Mouse (Mus musculus) spleen, adult 2 months (tissue): ENCODE results near the gene Kcnh7. TPM values are rescaled to one million over a fixed set of nuclear protein-coding genes. Genes with fewer than 3 reads are reported as not detected.

Experiments used
- DNase-seq, 2 experiments: peaks; one replicate each; pipeline versions ENCODE4 v3.0.0 to v3.0.0-alpha.2; 2012 to 2021; ENCODE audit warnings: low spot score in 2 of 2, low read depth in 1 of 2
- H3K27ac ChIP-seq: fragments of 200-500 bp; 2 replicates; pipeline ENCODE4 v1.5.1; 2012; ENCODE audit warnings: low read length, inconsistent platforms; ENCODE audit not compliant: insufficient read depth
- H3K27me3 ChIP-seq: fragments of 200-500 bp; 2 replicates; pipeline ENCODE4 v1.6.1; 2012; ENCODE audit warnings: mild to moderate bottlenecking, moderate library complexity, low read length, inconsistent platforms; ENCODE audit not compliant: control insufficient read depth, insufficient read depth
- H3K36me3 ChIP-seq: fragments of 200-500 bp; 2 replicates; pipeline ENCODE4 v1.6.1; 2012; ENCODE audit warnings: mild to moderate bottlenecking, low read length, inconsistent platforms; ENCODE audit not compliant: control insufficient read depth, insufficient read depth
- H3K4me1 ChIP-seq: fragments of 200-500 bp; 2 replicates; pipeline ENCODE4 v1.6.1; 2011; ENCODE audit warnings: inconsistent platforms; ENCODE audit not compliant: control insufficient read depth, insufficient read depth, insufficient read length
- H3K4me3 ChIP-seq: fragments of 200-500 bp; 2 replicates; pipeline ENCODE4 v1.5.1; 2011; ENCODE audit warnings: mild to moderate bottlenecking, inconsistent platforms; ENCODE audit not compliant: insufficient read depth, insufficient read length; ENCODE audit errors: extremely low read depth
- CTCF ChIP-seq: fragments of 200-500 bp; IDR thresholded peaks from 2 replicates; pipeline ENCODE4 v1.5.1; 2011; ENCODE audit warnings: mild to moderate bottlenecking, inconsistent platforms; ENCODE audit not compliant: insufficient read depth, insufficient read length, insufficient replicate concordance; ENCODE audit errors: extremely low read depth
- POLR2A ChIP-seq: fragments of 200-500 bp; IDR thresholded peaks from 2 replicates; pipeline ENCODE4 v1.6.1; 2011; ENCODE audit warnings: low read depth, low read length, inconsistent platforms
- WGBS: fragments of 180-500 bp; shearing (Covaris S2); methylation state at CpG from one replicate; pipeline ENCODE4 v1.1.7; 2018; 5-methylcytosine and 5-hydroxymethylcytosine counted together
- polyA plus RNA-seq: library from polyadenylated mRNA; depleted of rRNA; stranded (reverse); fragments of >200 nt; gene quantifications from 2 replicates; pipeline ENCODE4 v1.2.3, GENCODE M21; 2012

The Kcnh7 gene
- polyA plus RNA-seq, 1 experiment, result not detected

DNA sequence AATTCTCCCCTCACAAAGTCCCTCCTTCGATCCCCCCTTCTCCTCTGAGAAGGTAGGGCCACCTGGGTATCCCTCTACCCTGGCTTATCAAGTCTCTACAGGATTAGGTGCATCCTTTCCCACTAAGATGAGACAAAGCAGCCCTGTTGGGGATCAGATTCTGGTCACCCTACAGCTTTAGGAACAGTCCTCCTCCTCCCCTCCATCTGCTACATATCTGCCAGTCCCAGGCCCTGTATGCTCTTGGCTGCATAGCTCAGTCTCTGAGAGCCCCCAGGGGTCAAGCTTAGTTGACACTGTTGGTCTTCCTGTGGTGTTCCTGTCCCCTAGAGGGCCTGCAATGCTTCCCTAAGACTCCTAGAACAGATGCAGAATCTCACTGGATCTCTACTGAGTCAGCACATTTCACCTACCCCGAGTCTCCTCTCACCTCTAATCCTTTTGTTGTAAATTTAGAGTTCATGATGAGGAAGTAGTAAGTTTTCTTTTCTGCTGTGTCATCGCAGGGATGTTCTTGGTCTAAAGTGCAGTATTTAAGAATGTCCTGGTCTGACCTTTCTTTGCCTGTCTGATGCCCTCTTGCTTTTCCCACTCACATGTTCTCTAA lies 499.0 kb downstream of the Kcnh7 start:
- TF ChIP-seq POLR2A (no peak), CTCF (no peak)
- H3K4me3 ChIP-seq, result no peak overlapping the region
- H3K27ac ChIP-seq, result no peak overlapping the region
- 36% methylated on average over 3 of the region's 3 CpGs for WGBS
- no peaks in the 10 kb centered on the region for H3K36me3 ChIP-seq
- DNase-seq, result no peak
- H3K4me1 ChIP-seq, result peaks cover 7% of the 10 kb centered on the region; the same call in 1 of the 2 replicates
- H3K27me3 ChIP-seq, result no peaks in the 10 kb centered on the region

DNA sequence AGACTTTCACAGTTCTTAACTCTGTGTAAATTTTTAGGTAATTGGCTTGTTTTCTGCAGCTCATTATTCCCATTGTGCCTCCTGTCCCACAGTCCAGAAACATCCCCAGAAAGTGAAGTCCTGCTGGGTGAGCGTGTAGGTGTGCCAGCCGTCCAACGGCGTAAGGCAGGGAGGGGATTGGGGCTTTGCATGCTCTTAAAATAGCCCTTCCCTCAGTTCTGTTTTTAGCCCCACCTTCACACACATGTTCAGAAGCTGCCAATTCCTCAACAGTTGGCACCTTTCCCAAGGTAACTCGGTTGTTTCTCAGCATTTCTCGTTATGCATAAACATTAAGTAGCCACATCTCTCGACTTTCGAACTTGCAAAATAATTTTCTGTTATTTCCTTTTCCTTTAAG lies 502.4 kb downstream of the Kcnh7 start:
- H3K27ac ChIP-seq, result no peak overlapping the region
- H3K4me1 ChIP-seq, result peaks cover 7% of the 10 kb centered on the region; the same call in 1 of the 2 replicates
- no peak for TF ChIP-seq CTCF
- TF ChIP-seq POLR2A, result no peak
- DNase-seq, result no peak
- H3K36me3 ChIP-seq, result no peaks in the 10 kb centered on the region
- WGBS, result 55% methylated on average over 8 of the region's 8 CpGs
- no peak overlapping the region for H3K4me3 ChIP-seq
- H3K27me3 ChIP-seq, result no peaks in the 10 kb centered on the region

DNA sequence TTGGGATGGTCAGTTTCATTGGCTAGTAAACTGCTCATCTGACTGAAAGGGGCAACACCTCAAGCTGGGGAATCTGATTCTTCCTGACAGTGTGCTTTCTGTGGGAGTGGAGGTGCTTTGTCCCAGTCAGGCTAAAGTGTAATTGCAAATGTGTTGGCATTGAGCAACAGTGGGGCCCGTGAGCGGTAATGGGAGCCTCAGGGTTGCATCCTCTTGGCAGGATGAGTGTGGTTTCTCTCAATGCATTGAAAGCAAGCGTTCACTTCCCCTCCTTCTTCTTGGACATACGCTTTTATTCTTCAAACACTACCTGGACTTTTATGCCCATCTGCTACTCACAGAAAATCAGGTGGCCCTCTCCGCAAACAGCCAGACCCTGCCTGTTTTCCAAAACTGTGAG lies 511.3 kb downstream of the Kcnh7 start:
- H3K36me3 ChIP-seq, result no peaks in the 10 kb centered on the region
- H3K27me3 ChIP-seq, result no peaks in the 10 kb centered on the region
- no peak overlapping the region for H3K4me3 ChIP-seq
- DNase-seq, result no peak
- TF ChIP-seq POLR2A (no peak), CTCF (no peak)
- no peaks in the 10 kb centered on the region for H3K4me1 ChIP-seq
- WGBS, result 75% methylated on average over 5 of the region's 5 CpGs
- H3K27ac ChIP-seq, result no peak overlapping the region

DNA sequence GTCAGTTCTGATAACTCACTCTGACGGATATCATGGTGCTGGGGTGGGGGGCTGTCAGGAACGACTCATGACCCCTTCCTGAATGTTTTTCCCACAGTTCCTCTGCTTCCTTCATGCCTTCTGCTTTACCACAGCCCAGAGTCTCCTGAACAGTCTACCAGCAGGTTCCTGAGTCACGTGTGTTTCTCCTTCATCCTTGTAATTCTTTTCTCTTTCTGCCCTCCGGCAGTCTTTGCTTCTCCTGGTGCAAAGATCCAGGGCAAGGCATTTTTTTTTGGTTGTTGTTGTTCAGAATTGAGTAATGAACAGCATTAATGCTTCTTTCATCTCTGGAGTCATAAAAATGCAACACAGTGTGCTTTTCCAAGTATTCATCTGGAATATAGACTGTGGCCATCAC lies 513.3 kb downstream of the Kcnh7 start:
- DNase-seq, result no peak
- H3K27me3 ChIP-seq, result no peaks in the 10 kb centered on the region
- WGBS, result 80% methylated on average over 4 of the region's 4 CpGs
- TF ChIP-seq CTCF (no peak), POLR2A (no peak)
- no peaks in the 10 kb centered on the region for H3K36me3 ChIP-seq
- no peak overlapping the region for H3K4me3 ChIP-seq
- H3K27ac ChIP-seq, result no peak overlapping the region
- H3K4me1 ChIP-seq, result no peaks in the 10 kb centered on the region

DNA sequence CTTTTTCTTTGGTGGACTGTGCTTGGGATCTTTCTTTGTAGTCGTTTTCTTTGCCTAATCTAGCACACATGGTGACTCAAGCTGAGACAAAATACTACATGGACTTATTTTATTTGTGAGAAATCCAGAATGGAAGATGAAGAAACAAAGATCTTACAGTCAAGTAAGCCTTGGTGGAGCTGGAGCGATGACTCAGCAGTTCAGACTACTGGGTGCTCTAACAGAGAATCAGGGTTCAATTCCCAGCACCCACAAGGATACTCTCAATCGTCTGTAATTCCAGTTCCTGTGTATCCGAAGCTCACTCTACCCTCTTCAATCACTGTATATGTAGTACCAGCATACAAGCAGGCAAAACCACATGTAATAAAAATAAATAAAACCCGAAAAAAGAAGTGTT lies 513.8 kb downstream of the Kcnh7 start:
- no peaks in the 10 kb centered on the region for H3K36me3 ChIP-seq
- H3K27ac ChIP-seq, result no peak overlapping the region
- H3K27me3 ChIP-seq, result no peaks in the 10 kb centered on the region
- WGBS, result 83% methylated on average over 5 of the region's 5 CpGs
- DNase-seq, result no peak
- H3K4me3 ChIP-seq, result no peak overlapping the region
- TF ChIP-seq CTCF, result no peak
- no peak for TF ChIP-seq POLR2A
- H3K4me1 ChIP-seq, result no peaks in the 10 kb centered on the region

DNA sequence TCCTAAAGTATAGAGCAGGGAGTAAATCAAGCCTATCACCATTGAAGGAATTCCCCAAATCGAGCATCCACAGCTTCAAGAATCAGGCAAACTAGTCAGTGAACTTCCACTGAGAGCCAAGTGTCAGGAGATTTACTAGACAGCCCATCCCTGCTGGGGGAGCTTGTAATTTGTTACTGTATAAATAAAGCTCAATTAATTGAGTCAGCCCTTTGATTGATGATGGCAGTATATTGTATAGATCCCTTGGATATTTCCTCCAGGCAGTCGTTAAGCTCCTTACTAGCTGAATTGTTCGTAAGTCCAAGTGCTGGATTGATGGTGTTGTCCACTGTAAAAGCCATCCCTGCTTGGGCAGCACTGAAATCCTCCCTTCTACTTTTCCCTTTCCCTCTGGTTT lies 514.2 kb downstream of the Kcnh7 start:
- TF ChIP-seq CTCF (no peak), POLR2A (no peak)
- H3K27me3 ChIP-seq, result no peaks in the 10 kb centered on the region
- H3K36me3 ChIP-seq, result no peaks in the 10 kb centered on the region
- WGBS, result 90% methylated on average over 3 of the region's 3 CpGs
- no peaks in the 10 kb centered on the region for H3K4me1 ChIP-seq
- H3K27ac ChIP-seq, result no peak overlapping the region
- DNase-seq, result no peak
- no peak overlapping the region for H3K4me3 ChIP-seq

DNA sequence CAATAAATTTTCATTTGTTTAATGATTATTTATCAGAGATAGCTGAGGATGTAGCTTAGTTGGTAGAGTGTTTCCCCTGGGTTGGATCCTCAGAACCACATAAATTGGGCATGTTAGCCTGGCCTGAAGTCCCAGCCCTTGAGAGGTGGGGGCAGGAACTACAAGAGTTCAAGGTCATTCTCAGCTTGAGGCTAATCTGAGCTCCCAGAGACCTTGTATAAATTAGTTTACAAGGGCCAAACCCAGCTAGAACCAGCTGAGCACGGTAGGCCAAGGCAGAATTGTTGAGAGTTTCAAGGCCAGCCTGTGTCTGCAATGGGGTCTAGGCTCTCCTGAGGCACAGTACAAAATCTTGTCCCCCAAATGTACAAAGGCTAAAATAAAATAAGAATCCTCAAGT lies 518.6 kb downstream of the Kcnh7 start:
- Histone ChIP-seq H3K27me3 (no peaks in the 10 kb centered on the region), H3K4me3 (no peak overlapping the region), H3K36me3 (no peaks in the 10 kb centered on the region), H3K4me1 (peaks cover 2% of the 10 kb centered on the region; the same call in 1 of the 2 replicates), H3K27ac (no peak overlapping the region)
- no peak for DNase-seq
- 74% methylated on average over 1 of the region's 1 CpGs for WGBS
- TF ChIP-seq POLR2A (no peak), CTCF (no peak)

DNA sequence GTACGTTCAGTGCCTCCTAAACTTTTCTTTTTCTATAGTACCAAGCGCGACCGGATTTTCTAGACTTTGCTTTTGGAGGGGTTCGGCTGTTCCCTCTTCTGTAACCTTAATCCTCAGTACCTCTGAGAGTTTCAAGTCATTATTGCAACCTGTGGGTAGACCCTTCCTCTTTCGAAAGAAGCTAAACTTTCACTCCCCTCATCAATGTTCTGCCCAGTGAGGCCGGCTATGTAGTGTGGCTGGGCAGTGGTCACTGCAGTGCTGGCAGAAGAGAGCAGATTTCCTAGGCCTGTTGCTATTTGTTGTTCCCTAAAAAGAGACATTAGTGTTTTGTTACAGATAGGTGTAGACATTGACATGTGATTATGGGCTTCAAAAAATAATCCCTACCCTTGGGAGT lies 519.2 kb downstream of the Kcnh7 start:
- H3K27me3 ChIP-seq, result no peaks in the 10 kb centered on the region
- H3K27ac ChIP-seq, result no peak overlapping the region
- H3K4me1 ChIP-seq, result peaks cover 2% of the 10 kb centered on the region; the same call in 1 of the 2 replicates
- DNase-seq, result no peak
- WGBS, result 85% methylated on average over 7 of the region's 7 CpGs
- H3K36me3 ChIP-seq, result no peaks in the 10 kb centered on the region
- no peak overlapping the region for H3K4me3 ChIP-seq
- no peak for TF ChIP-seq POLR2A
- no peak for TF ChIP-seq CTCF
